Mouse (Mus musculus) embryonic facial prominence, embryonic 13.5 days (tissue): ENCODE data around the gene Olig2. TPM values are rescaled to one million over a fixed set of nuclear protein-coding genes. Genes with fewer than 3 reads are reported as not detected.

ENCODE experiments used
- ATAC-seq: fragments of 200-750 bp; cut with Nextera tagmentation; 2 replicates; pipeline ENCODE4 v1.8.0; 2017; ENCODE audit warnings: low read depth; ENCODE audit not compliant: insufficient number of reproducible peaks, insufficient read depth, low FRiP score, low TSS enrichment
- H3K27ac ChIP-seq: fragments of 300-500 bp; sonication (generic); 2 replicates; pipeline ENCODE4 v1.5.1; 2015; ENCODE audit warnings: moderate library complexity, mild to moderate bottlenecking, inconsistent platforms
- H3K27me3 ChIP-seq: fragments of 300-500 bp; sonication (generic); 2 replicates; pipeline ENCODE4 v1.6.1; 2015; ENCODE audit warnings: mild to moderate bottlenecking, inconsistent platforms
- H3K36me3 ChIP-seq: fragments of 300-500 bp; sonication (generic); 2 replicates; pipeline ENCODE4 v1.6.1; 2015; ENCODE audit warnings: mild to moderate bottlenecking, inconsistent platforms
- H3K4me1 ChIP-seq: fragments of 300-500 bp; sonication (generic); 2 replicates; pipeline ENCODE4 v1.6.1; 2015; ENCODE audit warnings: inconsistent platforms
- H3K4me2 ChIP-seq: fragments of 300-500 bp; sonication (generic); 2 replicates; pipeline ENCODE4 v1.6.1; 2015; ENCODE audit warnings: moderate library complexity, mild to moderate bottlenecking, inconsistent platforms
- H3K4me3 ChIP-seq: fragments of 300-500 bp; sonication (generic); 2 replicates; pipeline ENCODE4 v1.5.1; 2015; ENCODE audit warnings: mild to moderate bottlenecking, inconsistent platforms
- H3K9ac ChIP-seq: fragments of 300-500 bp; sonication (generic); 2 replicates; pipeline ENCODE4 v1.6.1; 2015; ENCODE audit warnings: mild to moderate bottlenecking, inconsistent platforms
- H3K9me3 ChIP-seq: fragments of 300-500 bp; sonication (generic); 2 replicates; pipeline ENCODE4 v1.6.1; 2016; ENCODE audit warnings: inconsistent platforms
- WGBS: fragments of 180-500 bp; shearing (Covaris S2); methylation state at CpG from one replicate; pipeline ENCODE4 v1.1.7; 2015; ENCODE audit warnings: mixed read lengths; 5-methylcytosine and 5-hydroxymethylcytosine counted together
- polyA plus RNA-seq: library from polyadenylated mRNA; unstranded; fragments of >200 nt; fragmentation: Nextera tagmentation; extraction: Ambion mirVana; gene quantifications from 2 replicates; pipeline ENCODE4 v1.2.1, GENCODE M21; 2015

The Olig2 gene
- polyA plus RNA-seq, 1 experiment from 2014 or later = 1.0 TPM

DNA sequence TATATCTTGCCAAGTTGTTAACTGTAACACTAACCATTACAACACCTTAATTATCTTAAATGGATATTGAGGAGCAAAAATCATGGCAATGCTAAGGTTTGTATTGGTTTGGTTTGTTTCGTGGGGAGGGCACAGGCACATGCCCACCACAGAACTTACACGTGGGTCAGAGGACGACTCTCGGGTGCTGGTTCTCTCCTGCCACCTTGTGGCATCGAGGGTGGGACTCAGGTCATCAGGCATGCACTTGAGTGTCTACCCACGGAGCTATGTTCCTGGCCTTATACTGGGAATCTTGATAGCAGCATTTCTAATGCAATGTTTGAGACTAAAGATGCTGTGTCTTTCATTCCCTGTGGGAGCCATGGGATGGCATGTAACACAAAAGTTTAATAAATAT, 8.2 kb upstream of the Olig2 start:
- Histone ChIP-seq H3K4me1 (peaks cover 12% of the 10 kb centered on the region; the same call in 1 of the 2 replicates), H3K27me3 (peaks cover 97% of the 10 kb centered on the region), H3K4me2 (no peak overlapping the region), H3K9me3 (peaks cover 5% of the 10 kb centered on the region), H3K4me3 (no peak overlapping the region), H3K27ac (no peak overlapping the region), H3K9ac (no peak overlapping the region), H3K36me3 (no peaks in the 10 kb centered on the region)
- ATAC-seq = no peak
- WGBS = 45% methylated on average over 6 of the region's 6 CpGs

DNA sequence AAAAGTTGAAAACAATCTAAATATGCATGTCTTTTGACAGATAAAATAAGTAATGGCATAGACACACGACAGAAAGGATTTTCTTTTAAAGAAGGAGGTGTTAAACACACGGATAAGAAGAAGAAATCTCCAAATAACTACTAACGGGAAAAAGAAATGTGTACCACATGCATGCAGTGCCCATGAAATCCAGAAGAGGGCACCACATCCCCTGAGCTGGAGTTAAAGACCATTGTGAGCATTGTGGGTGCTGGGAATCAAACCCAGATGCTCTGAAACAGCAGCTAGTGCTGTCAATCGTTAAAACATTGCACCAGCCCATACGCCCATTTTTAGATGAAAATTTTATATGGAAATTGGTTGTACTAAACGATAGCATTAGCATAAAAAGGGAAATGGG, 7.3 kb upstream of the Olig2 start:
- ATAC-seq = no peak
- no peak overlapping the region for H3K27ac ChIP-seq
- no peaks in the 10 kb centered on the region for H3K36me3 ChIP-seq
- no peak overlapping the region for H3K9ac ChIP-seq
- no peak overlapping the region for H3K4me3 ChIP-seq
- H3K9me3 ChIP-seq = peaks cover 5% of the 10 kb centered on the region
- peaks cover 99% of the 10 kb centered on the region for H3K27me3 ChIP-seq
- 71% methylated on average over 6 of the region's 6 CpGs for WGBS
- no peak overlapping the region for H3K4me2 ChIP-seq
- peaks cover 21% of the 10 kb centered on the region for H3K4me1 ChIP-seq

DNA sequence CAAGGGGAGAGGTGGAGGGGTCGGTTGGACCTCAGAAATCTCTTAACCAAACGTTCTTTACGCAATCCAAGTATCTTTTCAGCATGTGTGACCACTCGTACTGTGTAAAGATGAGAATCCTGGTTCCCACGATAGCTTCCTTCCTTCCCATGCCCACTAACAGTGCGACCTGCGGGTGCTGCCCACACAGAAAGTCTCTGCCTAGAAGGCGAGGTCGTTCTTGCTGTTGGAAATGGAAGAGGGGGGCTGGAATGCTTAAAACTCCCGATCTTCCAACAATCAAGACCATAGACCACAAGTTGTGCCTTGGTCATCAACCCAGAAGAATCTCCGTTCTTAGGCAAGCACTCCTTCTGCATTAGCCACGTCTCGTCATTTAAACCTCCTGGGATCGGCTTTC, 6.0 kb upstream of the Olig2 start:
- Histone ChIP-seq H3K4me2 (no peak overlapping the region), H3K9me3 (peaks cover 5% of the 10 kb centered on the region), H3K36me3 (no peaks in the 10 kb centered on the region), H3K27me3 (peaks cover 100% of the 10 kb centered on the region), H3K4me1 (peaks cover 26% of the 10 kb centered on the region), H3K9ac (no peak overlapping the region), H3K27ac (no peak overlapping the region), H3K4me3 (no peak overlapping the region)
- WGBS = 8% methylated on average over 14 of the region's 14 CpGs
- no peak for ATAC-seq

DNA sequence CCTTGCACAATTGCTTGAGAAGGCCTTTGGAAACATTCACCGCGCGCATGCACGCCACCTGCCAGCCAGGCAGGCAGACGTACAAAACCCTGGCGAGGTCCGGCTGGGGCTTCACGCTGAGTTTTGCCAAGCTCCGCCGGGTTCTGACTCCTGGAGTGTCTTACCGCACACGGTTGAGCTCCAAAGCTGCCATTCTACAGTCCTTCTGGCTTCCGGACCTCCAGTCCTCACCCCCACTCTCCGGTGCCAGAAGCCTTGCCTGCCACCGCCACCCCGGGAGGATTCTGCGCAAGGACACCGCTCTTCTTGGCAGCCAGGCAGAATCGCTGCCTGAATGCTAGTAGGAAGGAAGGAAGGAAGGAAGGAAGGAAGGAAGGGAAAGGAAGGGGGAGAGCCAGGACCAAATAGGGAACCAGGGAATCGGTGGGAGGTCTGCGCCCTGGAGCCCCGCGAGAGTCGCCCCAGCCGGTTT, 3.0 kb upstream of the Olig2 start:
- H3K4me3 ChIP-seq = peak overlapping the region; percentile 21
- peaks cover 100% of the 10 kb centered on the region for H3K27me3 ChIP-seq
- H3K4me1 ChIP-seq = peaks cover 46% of the 10 kb centered on the region
- no peak overlapping the region for H3K9ac ChIP-seq
- peak overlapping the region; percentile 39 for H3K4me2 ChIP-seq
- no peak overlapping the region for H3K27ac ChIP-seq
- ATAC-seq = no peak
- under 1% methylated on average over 25 of the region's 25 CpGs for WGBS
- H3K9me3 ChIP-seq = peaks cover 5% of the 10 kb centered on the region
- no peaks in the 10 kb centered on the region for H3K36me3 ChIP-seq

DNA sequence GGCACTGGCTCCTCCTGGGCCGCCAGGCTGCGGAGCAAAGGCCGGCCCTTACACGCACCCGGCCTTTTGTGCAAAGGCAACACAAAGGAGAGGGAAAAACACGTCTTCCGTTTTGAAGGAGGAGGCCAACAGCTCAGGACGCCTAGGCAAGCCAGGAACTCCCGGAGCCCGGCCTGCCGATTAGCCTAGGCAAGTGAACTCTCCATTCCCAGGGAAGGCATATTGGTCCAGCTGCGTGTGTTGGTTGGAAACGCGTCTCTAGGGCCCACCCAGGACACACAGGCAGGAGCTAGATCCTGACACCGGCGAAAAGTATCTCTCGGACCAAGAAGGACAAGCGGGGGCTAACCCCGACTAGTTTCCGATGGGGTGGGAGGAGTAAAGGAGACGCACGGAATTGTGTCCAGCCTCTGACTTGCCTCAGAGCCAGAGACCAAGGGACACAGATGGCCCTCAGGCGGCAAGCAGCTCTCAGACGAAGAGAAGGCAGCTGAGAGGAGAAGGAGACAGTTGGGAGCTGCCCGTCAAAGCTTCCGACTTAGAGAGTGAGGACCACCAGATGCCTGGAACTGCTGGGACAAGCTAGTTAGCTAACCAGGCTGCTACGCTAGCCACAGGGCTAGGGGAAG, 2.5 kb upstream of the Olig2 start:
- H3K4me3 ChIP-seq = peak overlapping the region; percentile 21
- peaks cover 100% of the 10 kb centered on the region for H3K27me3 ChIP-seq
- H3K4me1 ChIP-seq = peaks cover 47% of the 10 kb centered on the region
- no peaks in the 10 kb centered on the region for H3K36me3 ChIP-seq
- under 1% methylated on average over 27 of the region's 27 CpGs for WGBS
- H3K4me2 ChIP-seq = peak overlapping the region; percentile 39
- no peak for ATAC-seq
- no peak overlapping the region for H3K27ac ChIP-seq
- H3K9me3 ChIP-seq = peaks cover 5% of the 10 kb centered on the region
- no peak overlapping the region for H3K9ac ChIP-seq

DNA sequence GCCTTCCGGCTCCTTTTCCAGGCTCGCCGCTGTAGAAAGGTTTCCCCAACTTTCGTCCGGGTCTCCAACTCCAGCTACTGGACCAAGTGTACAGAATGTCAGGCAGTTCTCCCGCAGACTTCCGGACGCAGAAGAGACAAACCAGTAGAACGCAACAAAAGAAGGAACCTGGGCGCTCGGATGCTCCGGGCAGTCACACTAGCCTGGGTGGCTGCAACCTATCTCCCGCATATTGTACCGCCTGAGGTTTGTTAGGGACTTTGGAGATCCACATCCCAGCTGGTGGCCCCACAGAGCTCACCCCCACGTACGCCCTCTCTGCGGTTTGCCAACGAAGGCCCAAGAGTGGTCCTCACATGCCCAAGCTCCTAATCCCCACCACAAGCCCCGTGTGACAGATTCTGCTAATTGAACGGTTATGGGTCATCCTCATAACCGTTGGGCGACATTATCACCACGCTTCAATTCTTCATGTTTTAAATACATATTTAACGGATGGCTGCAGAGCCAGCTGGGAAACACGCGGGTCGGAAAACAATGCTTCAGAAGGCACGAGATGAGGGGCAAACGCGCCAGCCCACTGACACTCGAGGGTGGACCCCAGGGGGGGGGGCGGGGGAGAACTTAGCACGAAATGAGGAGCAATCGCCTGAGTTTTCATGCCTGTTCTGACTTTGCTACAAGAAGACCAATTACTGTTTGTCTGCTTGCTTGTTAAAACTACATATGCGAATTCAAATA, 1.8 kb upstream of the Olig2 start:
- Histone ChIP-seq H3K4me2 (peak overlapping the region; percentile 39; the same call in 1 of the 2 replicates), H3K27ac (no peak overlapping the region), H3K9me3 (0 out of 2 replicates have a peak, but pooled peaks cover under 1% of the 10 kb centered on the region), H3K27me3 (peaks cover 100% of the 10 kb centered on the region), H3K4me1 (peaks cover 47% of the 10 kb centered on the region), H3K9ac (no peak overlapping the region), H3K4me3 (peak overlapping the region; percentile 21; the same call in 1 of the 2 replicates), H3K36me3 (no peaks in the 10 kb centered on the region)
- WGBS = 2% methylated on average over 35 of the region's 35 CpGs
- no peak for ATAC-seq

DNA sequence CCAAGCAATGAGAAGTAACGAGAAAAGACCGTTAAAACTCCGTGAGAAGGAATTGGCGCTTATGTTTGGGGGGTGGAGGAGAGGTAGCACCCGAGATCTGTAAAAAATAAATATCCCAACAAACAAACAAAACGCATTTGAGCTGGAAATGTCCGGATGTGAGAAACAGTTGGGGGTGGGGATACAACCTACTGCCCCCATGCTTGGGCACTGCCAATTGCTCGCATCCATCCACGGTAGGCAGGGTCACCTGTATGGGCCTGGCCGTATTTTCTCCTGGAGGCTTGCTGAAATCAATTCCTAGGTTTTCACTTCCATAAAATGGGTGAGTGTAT, 1.2 kb upstream of the Olig2 start:
- no peak overlapping the region for H3K27ac ChIP-seq

DNA sequence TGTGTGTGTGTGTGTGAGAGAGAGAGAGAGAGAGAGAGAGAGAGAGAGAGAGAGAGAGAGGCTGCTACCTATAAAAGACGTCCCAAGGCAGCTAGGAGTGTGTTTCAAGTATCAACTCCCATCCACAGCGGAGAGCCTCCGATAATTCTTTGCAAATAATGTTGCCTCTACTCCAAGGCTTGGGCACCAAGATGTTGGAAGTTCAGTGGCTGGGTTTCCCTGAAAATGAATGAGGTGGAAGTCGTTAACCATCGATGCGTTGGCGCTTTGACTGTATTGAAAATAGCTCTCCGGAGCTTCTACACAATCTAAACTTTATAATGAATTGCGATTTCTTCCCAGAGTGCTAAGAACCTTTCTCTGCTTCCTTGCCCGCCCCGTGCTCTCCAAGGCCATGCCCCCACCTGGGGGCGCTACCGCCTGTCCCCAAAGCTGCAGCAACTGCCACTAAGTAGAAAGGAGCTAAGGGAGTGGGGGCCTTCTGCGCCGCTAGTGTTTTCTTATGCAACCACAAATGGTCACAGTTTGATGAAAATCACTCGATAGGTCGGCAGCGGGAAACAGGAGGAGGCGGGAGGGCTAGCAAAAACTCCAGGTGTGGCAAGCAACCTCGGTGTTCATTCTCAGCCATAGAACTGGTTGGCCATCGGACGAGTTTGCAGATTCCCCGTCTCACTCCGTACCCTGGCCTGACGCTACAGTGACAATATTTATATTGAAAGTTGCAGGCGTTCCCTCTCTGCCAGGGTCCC, 600 bp upstream of the Olig2 start:
- Histone ChIP-seq H3K4me1 (peaks cover 46% of the 10 kb centered on the region), H3K4me3 (peak overlapping the region; percentile 36), H3K27ac (no peak overlapping the region), H3K9ac (no peak overlapping the region), H3K4me2 (peak overlapping the region; percentile 53), H3K27me3 (peaks cover 100% of the 10 kb centered on the region), H3K9me3 (no peaks in the 10 kb centered on the region), H3K36me3 (no peaks in the 10 kb centered on the region)
- no peak for ATAC-seq
- WGBS = under 1% methylated on average over 26 of the region's 26 CpGs

More for the DNA sequence above, 1.2 kb upstream of the Olig2 start:
- Histone ChIP-seq H3K36me3 (no peaks in the 10 kb centered on the region), H3K9me3 (no peaks in the 10 kb centered on the region), H3K27me3 (peaks cover 100% of the 10 kb centered on the region), H3K9ac (no peak overlapping the region), H3K4me3 (no peak overlapping the region), H3K4me1 (peaks cover 47% of the 10 kb centered on the region), H3K4me2 (no peak overlapping the region)
- 4% methylated on average over 10 of the region's 10 CpGs for WGBS
- no peak for ATAC-seq

DNA sequence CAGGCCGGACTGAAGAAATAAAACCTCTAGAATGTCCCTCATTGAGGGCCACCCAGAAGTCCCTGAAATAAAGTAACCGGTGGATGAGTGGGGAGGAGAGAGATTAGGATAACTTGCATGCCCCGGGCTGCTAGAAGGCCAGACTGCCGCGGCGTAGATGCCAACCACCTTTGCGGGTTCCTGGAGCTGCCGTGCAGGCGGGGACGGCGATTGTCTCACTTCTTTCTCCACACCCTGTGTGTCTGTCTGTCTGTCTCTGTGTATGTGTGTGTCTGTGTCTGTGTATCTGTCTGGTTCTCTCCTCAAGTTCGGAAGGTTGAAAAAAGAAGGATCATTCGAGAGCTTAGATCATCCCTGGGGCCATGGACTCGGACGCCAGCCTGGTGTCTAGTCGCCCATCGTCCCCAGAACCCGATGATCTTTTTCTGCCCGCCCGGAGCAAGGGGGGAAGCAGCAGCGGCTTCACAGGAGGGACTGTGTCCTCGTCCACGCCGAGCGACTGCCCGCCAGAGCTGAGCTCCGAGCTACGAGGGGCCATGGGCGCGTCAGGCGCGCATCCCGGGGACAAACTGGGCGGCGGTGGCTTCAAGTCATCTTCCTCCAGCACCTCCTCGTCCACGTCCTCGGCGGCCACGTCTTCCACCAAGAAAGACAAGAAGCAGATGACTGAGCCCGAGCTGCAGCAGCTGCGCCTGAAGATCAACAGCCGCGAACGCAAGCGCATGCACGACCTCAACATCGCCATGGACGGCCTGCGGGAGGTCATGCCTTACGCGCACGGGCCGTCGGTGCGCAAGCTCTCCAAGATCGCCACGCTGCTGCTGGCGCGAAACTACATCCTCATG, 1.0 kb downstream of the Olig2 start:
- H3K9me3 ChIP-seq = no peaks in the 10 kb centered on the region
- whole genome bisulfite sequencing = under 1% methylated on average over 60 of the region's 60 CpGs
- no peak overlapping the region for H3K27ac ChIP-seq
- 0 out of 2 replicates have a peak overlapping the region, but pooled peaks have one; percentile 27 for H3K9ac ChIP-seq
- H3K27me3 ChIP-seq = peaks cover 100% of the 10 kb centered on the region
- H3K4me1 ChIP-seq = peaks cover 38% of the 10 kb centered on the region
- peak overlapping the region; percentile 48 for H3K4me2 ChIP-seq
- H3K4me3 ChIP-seq = peak overlapping the region; percentile 36
- H3K36me3 ChIP-seq = no peaks in the 10 kb centered on the region
- ATAC-seq = no peak

DNA sequence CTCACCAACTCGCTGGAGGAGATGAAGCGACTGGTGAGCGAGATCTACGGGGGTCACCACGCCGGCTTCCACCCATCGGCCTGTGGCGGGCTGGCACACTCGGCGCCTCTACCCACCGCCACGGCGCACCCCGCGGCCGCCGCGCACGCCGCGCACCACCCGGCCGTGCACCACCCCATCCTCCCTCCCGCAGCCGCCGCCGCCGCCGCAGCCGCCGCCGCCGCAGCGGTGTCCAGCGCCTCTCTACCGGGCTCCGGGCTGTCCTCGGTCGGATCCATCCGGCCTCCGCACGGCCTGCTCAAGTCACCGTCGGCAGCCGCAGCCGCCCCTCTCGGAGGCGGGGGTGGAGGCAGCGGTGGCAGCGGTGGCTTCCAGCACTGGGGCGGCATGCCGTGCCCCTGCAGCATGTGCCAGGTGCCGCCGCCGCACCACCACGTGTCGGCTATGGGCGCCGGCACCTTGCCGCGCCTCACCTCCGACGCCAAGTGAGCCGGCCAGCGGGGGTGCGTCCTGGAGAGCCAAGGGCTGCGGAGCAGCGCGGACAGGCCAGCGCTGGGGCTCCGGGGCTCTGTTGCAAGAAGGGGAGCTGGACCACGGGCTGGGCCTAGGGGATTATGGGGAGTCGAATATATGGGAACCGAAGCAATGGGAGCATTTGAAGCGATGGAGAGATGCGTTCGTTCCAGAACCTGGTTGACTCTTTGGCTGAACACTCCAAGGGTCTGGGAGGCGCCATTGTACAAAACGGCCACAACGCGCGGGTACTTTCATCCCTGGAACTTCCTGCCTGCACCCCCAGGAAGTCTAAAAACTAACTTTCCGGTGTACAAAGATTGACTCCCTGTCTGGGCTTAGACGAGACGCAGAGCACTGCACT, 1.9 kb downstream of the Olig2 start:
- peak overlapping the region; percentile 36 for H3K4me3 ChIP-seq
- no peak for ATAC-seq
- H3K27ac ChIP-seq = no peak overlapping the region
- WGBS = under 1% methylated on average over 81 of the region's 85 CpGs
- no peaks in the 10 kb centered on the region for H3K36me3 ChIP-seq
- H3K4me1 ChIP-seq = peaks cover 38% of the 10 kb centered on the region
- 0 out of 2 replicates have a peak overlapping the region, but pooled peaks have one; percentile 27 for H3K9ac ChIP-seq
- H3K9me3 ChIP-seq = no peaks in the 10 kb centered on the region
- peak overlapping the region; percentile 48 for H3K4me2 ChIP-seq
- H3K27me3 ChIP-seq = peaks cover 100% of the 10 kb centered on the region
